Comparison of ENCODE assay signal across 22 mouse cellular contexts in genomic region chr9:104233815-104234214, GRCm38 (mm10).
"Had no signal": no experiment of that assay in that cellular context is flagged by ENCODE, and none has a peak within 500 bp of the region (broad histone marks: within the 10 kb centered on the region; RNA-seq: fewer than 3 reads in every experiment).

No protein-coding gene starts in this region.

- H3K9ac ChIP-seq: heart, embryonic 12.5 days; hindbrain, embryonic 13.5 days; hindbrain, embryonic 15.5 days; limb, embryonic 13.5 days; limb, embryonic 15.5 days; liver, embryonic 12.5 days had no signal

- H3K27me3 ChIP-seq: heart, embryonic 12.5 days; hindbrain, embryonic 13.5 days; hindbrain, embryonic 15.5 days; limb, embryonic 13.5 days; limb, embryonic 15.5 days; liver, embryonic 12.5 days had no signal

- H3K9me3 ChIP-seq: heart, embryonic 12.5 days; hindbrain, embryonic 13.5 days; hindbrain, embryonic 15.5 days; limb, embryonic 13.5 days; limb, embryonic 15.5 days; liver, embryonic 12.5 days had no signal

- H3K27ac ChIP-seq: gastrocnemius, adult 2 months; hindbrain, embryonic 13.5 days; hindbrain, embryonic 15.5 days; hindbrain, postnatal 0 days; layer of hippocampus, adult 2 months; left cerebral cortex, adult 2 months; limb, embryonic 13.5 days; limb, embryonic 15.5 days; liver, embryonic 12.5 days had no signal

- H3K4me2 ChIP-seq: heart, embryonic 12.5 days; hindbrain, embryonic 13.5 days; hindbrain, embryonic 15.5 days; limb, embryonic 13.5 days; limb, embryonic 15.5 days; liver, embryonic 12.5 days had no signal

- ATAC-seq: hindbrain, postnatal 0 days; intestine, postnatal 0 days; liver, embryonic 12.5 days had no signal

- H3K4me3 ChIP-seq: gastrocnemius, adult 2 months; heart, embryonic 12.5 days; hindbrain, embryonic 13.5 days; hindbrain, embryonic 15.5 days; layer of hippocampus, adult 2 months; left cerebral cortex, adult 2 months; limb, embryonic 13.5 days; limb, embryonic 15.5 days; liver, embryonic 12.5 days had no signal

- DNase-seq: gastrocnemius, adult 2 months; gastrocnemius, postnatal 10 days; gastrocnemius, postnatal 25 days; heart, adult 18-20 months; heart, postnatal 10 days; heart, postnatal 36 days; kidney, adult 18-20 months; kidney, adult 8-10 months; kidney, postnatal 10 days; kidney, postnatal 25 days; kidney, postnatal 4 days; left cerebral cortex, postnatal 4 days had no signal

- H3K4me1 ChIP-seq: hindbrain, embryonic 15.5 days; limb, embryonic 13.5 days; limb, embryonic 15.5 days; liver, embryonic 12.5 days had no signal
